Mouse (Mus musculus) ES-E14 (cell line): ENCODE measurements around the gene Ly6g5c.

Experiments used
- CHD2 ChIP-seq: IDR thresholded peaks from 2 replicates; pipeline ENCODE4 v1.6.1; 2014; ENCODE audit warnings: mild to moderate bottlenecking, low read depth, low read length, inconsistent platforms
- HCFC1 ChIP-seq: IDR thresholded peaks from 2 replicates; pipeline ENCODE4 v1.6.1; 2012; ENCODE audit warnings: low read length, inconsistent platforms, borderline replicate concordance; ENCODE audit not compliant: insufficient read depth
- MAFK ChIP-seq: IDR thresholded peaks from 2 replicates; pipeline ENCODE4 v1.6.1; 2014; ENCODE audit warnings: mild to moderate bottlenecking, low read depth, low read length, inconsistent platforms; ENCODE audit not compliant: insufficient read depth
- ZC3H11A ChIP-seq: IDR thresholded peaks from 2 replicates; pipeline ENCODE4 v1.6.1; 2012; ENCODE audit warnings: low read depth, mild to moderate bottlenecking, inconsistent platforms, low read length, borderline replicate concordance
- ZNF384 ChIP-seq: IDR thresholded peaks from 2 replicates; pipeline ENCODE4 v1.6.1; 2012; ENCODE audit warnings: low read depth, low read length, inconsistent platforms

DNA sequence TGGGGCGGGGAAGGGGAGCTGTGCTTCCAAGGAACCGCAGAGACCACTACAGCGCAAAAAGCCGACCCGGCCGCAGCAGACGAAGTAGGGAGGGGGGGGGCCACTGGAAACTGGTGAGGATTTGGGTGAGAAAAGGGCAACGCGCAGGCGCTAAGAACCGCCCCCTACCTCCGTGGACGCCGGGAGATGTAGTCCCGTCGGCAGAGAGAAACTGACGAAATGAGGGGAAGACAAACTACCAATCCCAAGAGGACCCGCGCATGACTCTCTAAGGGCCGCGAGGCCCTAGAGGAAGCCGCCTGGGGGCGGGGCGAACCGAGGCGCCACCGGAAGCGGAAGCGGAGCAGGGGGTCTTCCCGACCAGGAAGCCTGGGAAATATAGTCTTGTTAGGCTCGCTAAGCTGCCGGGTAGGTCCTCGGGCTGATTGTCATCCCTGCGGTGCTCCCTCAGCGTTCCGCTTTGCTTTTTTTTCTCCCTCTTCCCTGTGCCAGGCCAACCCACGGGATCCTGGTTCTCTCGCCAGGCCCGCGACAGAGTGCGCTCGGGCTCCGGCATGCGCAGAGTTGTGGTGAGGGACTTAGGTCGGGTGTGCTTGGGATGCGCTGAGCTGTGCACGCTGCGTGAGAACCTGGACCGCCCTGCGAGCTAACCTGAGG lies 13.2 kb downstream of the Ly6g5c start, which contains the start of gene Gpank1:
- peak; percentile 81 for TF ChIP-seq CHD2
- no peak for TF ChIP-seq ZC3H11A
- peak; percentile 45; the same call in 1 of the 2 replicates for TF ChIP-seq ZNF384
- TF ChIP-seq HCFC1: peak; percentile 98
- no peak for TF ChIP-seq MAFK
